Mouse (Mus musculus): ENCODE results near the gene Bzw1. TPM values are rescaled to one million over a fixed set of nuclear protein-coding genes. Genes with fewer than 3 reads are reported as not detected.
"Not testable (repeated sequence)": the region's sequence is repeated elsewhere in the genome, so short reads cannot be mapped to it uniquely, and the experiment has no call there.

Gene Bzw1
- polyA plus RNA-seq, 1 experiment from 2014 or later: 406 TPM

GRCm38 (mm10) chr1:58374266-58374665 lies 18.4 kb upstream of the Bzw1 start:
- not testable (repeated sequence) for H3K4me1 ChIP-seq (replicated peaks); H3K36me3 ChIP-seq; ATAC-seq; H3K9ac ChIP-seq (replicated peaks); H3K27me3 ChIP-seq; H3K27ac ChIP-seq; H3K4me2 ChIP-seq (replicated peaks); H3K9me3 ChIP-seq; H3K4me3 ChIP-seq (replicated peaks)
- 78% methylated on average over 2 of the region's 2 CpGs for WGBS

DNA sequence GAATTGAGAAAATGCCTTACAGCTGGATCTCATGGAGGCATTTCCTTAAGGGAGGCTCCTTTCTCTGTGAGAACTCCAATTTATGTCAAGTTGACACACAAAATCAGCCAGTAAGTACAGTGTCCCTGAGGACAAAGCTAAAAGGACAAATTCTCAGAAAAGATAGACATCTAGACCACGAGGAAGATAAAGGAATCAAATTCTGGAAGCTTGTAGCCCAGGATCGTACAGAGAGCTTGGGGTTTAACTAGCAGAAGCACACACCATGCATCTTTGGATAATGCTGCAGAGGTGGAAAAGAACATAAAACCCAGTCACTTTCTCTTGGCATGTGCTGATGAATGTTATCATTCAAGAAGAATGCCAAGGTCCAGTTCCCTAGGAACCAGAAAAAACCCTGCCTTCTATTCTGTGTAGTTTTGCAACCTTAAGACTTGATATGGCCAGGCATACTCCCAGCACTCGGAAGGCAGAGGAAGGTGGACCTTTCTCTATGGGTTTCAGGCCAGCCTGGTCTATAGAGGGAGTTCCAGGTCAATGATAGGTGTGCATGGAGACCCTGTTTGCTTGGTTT lies 17.0 kb upstream of the Bzw1 start:
- Histone ChIP-seq H3K36me3 (no peaks in the 10 kb centered on the region), H3K9ac (replicated peaks) (no peak overlapping the region), H3K4me1 (replicated peaks) (no peaks in the 10 kb centered on the region), H3K9me3 (no peaks in the 10 kb centered on the region), H3K27ac (no peak overlapping the region), H3K27me3 (no peaks in the 10 kb centered on the region), H3K4me2 (replicated peaks) (no peak overlapping the region), H3K4me3 (replicated peaks) (no peak overlapping the region)
- 79% methylated on average over 3 of the region's 3 CpGs for WGBS
- ATAC-seq: no peak

GRCm38 (mm10) chr1:58382586-58383281 lies 10.0 kb upstream of the Bzw1 start:
- Histone ChIP-seq H3K36me3 (no peaks in the 10 kb centered on the region), H3K9me3 (no peaks in the 10 kb centered on the region), H3K9ac (replicated peaks) (no peak overlapping the region), H3K4me2 (replicated peaks) (no peak overlapping the region), H3K27ac (no peak overlapping the region), H3K4me1 (replicated peaks) (no peaks in the 10 kb centered on the region), H3K27me3 (no peaks in the 10 kb centered on the region), H3K4me3 (replicated peaks) (no peak overlapping the region)
- 76% methylated on average over 5 of the region's 5 CpGs for WGBS
- ATAC-seq: no peak

- no peak for ATAC-seq
- peak overlapping the region; percentile 95 for H3K4me3 ChIP-seq (replicated peaks)
- WGBS: 43% methylated on average over 19 of the region's 19 CpGs
- H3K27ac ChIP-seq: peak overlapping the region; percentile 99
- H3K27me3 ChIP-seq: no peaks in the 10 kb centered on the region
- peaks cover 27% of the 10 kb centered on the region for H3K4me1 ChIP-seq (replicated peaks)
- H3K9me3 ChIP-seq: no peaks in the 10 kb centered on the region
- H3K9ac ChIP-seq (replicated peaks): peak overlapping the region; percentile 97
- peaks cover 21% of the 10 kb centered on the region for H3K36me3 ChIP-seq
- H3K4me2 ChIP-seq (replicated peaks): peak overlapping the region; percentile 88
These were observed 1.1 kb upstream of the Bzw1 start for GRCm38 (mm10) chr1:58391421-58392267.

- H3K9ac ChIP-seq (replicated peaks): peak overlapping the region; percentile 97
- H3K9me3 ChIP-seq: no peaks in the 10 kb centered on the region
- H3K4me2 ChIP-seq (replicated peaks): peak overlapping the region; percentile 88
- peaks cover 27% of the 10 kb centered on the region for H3K36me3 ChIP-seq
- H3K4me3 ChIP-seq (replicated peaks): peak overlapping the region; percentile 95
- ATAC-seq: no peak; the same call in 1 of the 2 replicates
- WGBS: under 1% methylated on average over 16 of the region's 16 CpGs
- H3K4me1 ChIP-seq (replicated peaks): peaks cover 27% of the 10 kb centered on the region
- peak overlapping the region; percentile 99 for H3K27ac ChIP-seq
- H3K27me3 ChIP-seq: no peaks in the 10 kb centered on the region
These were observed 438 bp upstream of the Bzw1 start for GRCm38 (mm10) chr1:58392268-58392651.

DNA sequence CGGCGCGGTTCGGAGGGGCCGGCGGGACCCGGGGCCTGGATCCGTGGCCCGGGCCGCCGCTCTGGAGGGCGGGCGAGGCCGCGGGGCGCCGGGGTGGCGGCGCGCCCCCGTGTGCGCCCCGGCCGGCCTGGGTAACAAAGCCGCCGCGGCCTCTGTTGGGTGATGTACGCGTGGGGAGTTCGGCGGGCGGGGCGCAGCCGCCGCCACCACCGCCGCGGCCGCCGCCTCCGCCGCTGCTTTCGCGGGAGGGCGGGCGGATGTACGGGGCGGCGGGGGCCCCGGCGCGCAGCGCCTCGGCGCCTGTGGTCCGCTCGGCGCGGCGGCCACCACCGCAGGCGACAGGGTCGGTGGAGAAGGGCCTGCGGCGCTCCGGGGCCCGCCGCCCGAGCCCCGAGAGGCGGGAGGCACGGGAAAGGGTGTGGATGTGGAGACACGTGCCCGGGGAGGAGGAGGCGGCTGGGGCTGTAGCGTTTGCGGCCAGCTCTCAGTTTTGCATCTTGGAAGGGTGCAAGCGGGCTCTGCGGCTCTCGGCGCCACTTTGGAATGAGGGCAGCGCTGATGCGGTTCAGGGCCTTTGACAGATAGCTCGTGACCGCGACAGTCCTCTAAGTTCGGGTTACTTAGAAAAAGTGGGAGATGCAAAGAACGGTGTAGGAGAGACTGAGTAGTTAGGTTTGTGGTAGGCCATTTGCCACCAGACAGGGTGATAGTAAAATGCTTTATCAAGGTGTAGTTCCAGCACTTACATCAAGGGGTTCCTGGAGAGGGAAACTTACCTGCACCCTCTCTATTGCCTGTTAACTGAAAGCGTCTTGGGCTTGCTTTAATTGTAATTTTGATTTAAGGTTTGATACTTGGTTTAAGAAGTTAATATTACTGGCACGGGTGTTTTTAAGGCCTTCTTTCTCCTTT lies 842 bp downstream of the Bzw1 start:
- Histone ChIP-seq H3K4me1 (replicated peaks) (peaks cover 27% of the 10 kb centered on the region), H3K27me3 (no peaks in the 10 kb centered on the region), H3K27ac (peak overlapping the region; percentile 99), H3K9me3 (no peaks in the 10 kb centered on the region), H3K4me2 (replicated peaks) (peak overlapping the region; percentile 88), H3K4me3 (replicated peaks) (peak overlapping the region; percentile 95), H3K36me3 (peaks cover 40% of the 10 kb centered on the region), H3K9ac (replicated peaks) (peak overlapping the region; percentile 97)
- under 1% methylated on average over 71 of the region's 90 CpGs for WGBS
- peak; percentile 70 for ATAC-seq

- peaks cover 56% of the 10 kb centered on the region for H3K36me3 ChIP-seq
- ATAC-seq: no peak
- H3K4me1 ChIP-seq (replicated peaks): peaks cover 27% of the 10 kb centered on the region
- H3K9ac ChIP-seq (replicated peaks): no peak overlapping the region
- 91% methylated on average over 3 of the region's 3 CpGs for WGBS
- H3K4me3 ChIP-seq (replicated peaks): no peak overlapping the region
- H3K27me3 ChIP-seq: no peaks in the 10 kb centered on the region
- H3K9me3 ChIP-seq: no peaks in the 10 kb centered on the region
- H3K4me2 ChIP-seq (replicated peaks): no peak overlapping the region
- no peak overlapping the region for H3K27ac ChIP-seq
These were observed 2.6 kb downstream of the Bzw1 start for GRCm38 (mm10) chr1:58395341-58395740.

DNA sequence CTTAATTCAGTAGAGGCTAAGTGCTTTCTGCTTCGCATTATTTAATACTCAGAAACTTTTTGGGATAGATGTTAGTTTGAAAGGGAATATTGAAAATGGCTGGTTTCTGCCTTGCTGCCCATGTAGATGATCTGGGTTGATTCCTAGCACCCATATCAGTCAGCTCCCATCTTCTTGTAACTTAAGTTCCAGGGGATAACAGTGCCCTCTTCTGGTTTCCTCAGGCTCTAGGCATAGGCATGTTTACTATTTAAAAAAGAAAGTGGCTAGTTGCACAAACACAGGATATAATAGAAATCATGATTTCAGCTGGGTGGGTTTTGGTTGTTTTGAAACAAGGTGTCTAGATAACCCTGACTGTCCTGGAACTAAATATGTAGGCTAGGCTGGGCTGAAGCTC lies 3.5 kb downstream of the Bzw1 start:
- Histone ChIP-seq H3K36me3 (peaks cover 64% of the 10 kb centered on the region), H3K4me2 (replicated peaks) (no peak overlapping the region), H3K27ac (no peak overlapping the region), H3K27me3 (no peaks in the 10 kb centered on the region), H3K4me1 (replicated peaks) (peaks cover 23% of the 10 kb centered on the region), H3K9ac (replicated peaks) (no peak overlapping the region), H3K4me3 (replicated peaks) (no peak overlapping the region), H3K9me3 (no peaks in the 10 kb centered on the region)
- WGBS: 97% methylated on average over 1 of the region's 1 CpGs
- no peak for ATAC-seq

DNA sequence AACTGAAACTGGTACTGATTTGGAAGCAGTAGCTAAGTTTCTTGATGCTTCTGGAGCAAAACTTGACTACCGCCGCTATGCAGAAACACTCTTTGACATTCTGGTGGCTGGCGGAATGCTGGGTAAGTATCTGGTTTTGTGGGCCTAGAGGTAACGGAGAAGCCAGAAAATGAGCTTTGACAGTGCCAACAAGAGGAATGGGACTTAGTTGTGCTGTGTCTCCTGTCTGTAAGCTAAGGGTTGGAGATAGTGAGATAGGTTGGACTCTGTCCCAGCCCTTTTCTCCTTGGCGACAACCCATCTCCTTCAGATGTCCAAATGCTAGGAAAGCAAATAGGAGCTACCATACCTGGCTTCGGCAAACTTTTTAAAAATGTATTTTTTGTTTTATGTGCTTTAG lies 5.0 kb downstream of the Bzw1 start:
- 98% methylated on average over 6 of the region's 6 CpGs for WGBS
- Histone ChIP-seq H3K36me3 (peaks cover 79% of the 10 kb centered on the region), H3K27ac (no peak overlapping the region)

GRCm38 (mm10) chr1:58401396-58401795 lies 8.7 kb downstream of the Bzw1 start:
- Histone ChIP-seq H3K4me3 (replicated peaks) (no peak overlapping the region), H3K27me3 (no peaks in the 10 kb centered on the region), H3K4me2 (replicated peaks) (no peak overlapping the region), H3K4me1 (replicated peaks) (no peaks in the 10 kb centered on the region), H3K9ac (replicated peaks) (no peak overlapping the region), H3K27ac (no peak overlapping the region), H3K36me3 (peaks cover 85% of the 10 kb centered on the region), H3K9me3 (no peaks in the 10 kb centered on the region)
- no peak for ATAC-seq
- WGBS: 93% methylated on average over 6 of the region's 6 CpGs

More for the DNA sequence above, 5.0 kb downstream of the Bzw1 start:
- Histone ChIP-seq H3K27me3 (no peaks in the 10 kb centered on the region), H3K4me3 (replicated peaks) (no peak overlapping the region), H3K4me2 (replicated peaks) (no peak overlapping the region), H3K9ac (replicated peaks) (no peak overlapping the region), H3K9me3 (no peaks in the 10 kb centered on the region), H3K4me1 (replicated peaks) (peaks cover 14% of the 10 kb centered on the region)
- no peak for ATAC-seq

DNA sequence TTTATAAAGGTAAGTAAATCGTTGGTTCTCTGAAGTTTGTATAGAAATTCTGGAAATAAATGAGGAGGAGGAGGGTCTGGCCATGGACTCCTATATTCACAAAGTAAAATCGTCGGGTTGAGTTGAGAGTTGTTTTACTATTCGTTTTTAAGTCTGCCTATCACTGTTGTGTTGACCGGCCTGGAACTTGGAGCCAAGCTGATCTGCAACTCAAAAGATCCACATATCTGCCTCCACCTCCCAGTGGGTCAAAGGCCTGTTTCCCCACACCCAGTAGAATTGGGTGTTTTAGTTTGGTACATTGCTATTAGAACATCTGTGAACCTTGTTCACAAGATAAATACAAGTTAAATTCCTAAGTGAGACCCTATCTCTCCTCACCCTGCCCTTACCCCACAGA lies 11.0 kb downstream of the Bzw1 start:
- no peaks in the 10 kb centered on the region for H3K4me1 ChIP-seq (replicated peaks)
- no peak overlapping the region for H3K9ac ChIP-seq (replicated peaks)
- no peak for ATAC-seq
- 90% methylated on average over 5 of the region's 5 CpGs for WGBS
- peaks cover 72% of the 10 kb centered on the region for H3K36me3 ChIP-seq
- no peak overlapping the region for H3K27ac ChIP-seq
- H3K27me3 ChIP-seq: no peaks in the 10 kb centered on the region
- H3K4me2 ChIP-seq (replicated peaks): no peak overlapping the region
- H3K4me3 ChIP-seq (replicated peaks): no peak overlapping the region
- H3K9me3 ChIP-seq: no peaks in the 10 kb centered on the region

Measured in midbrain, embryonic 13.5 days (tissue).